Mouse (Mus musculus) lung, embryonic 14.5 days (tissue): ENCODE measurements at regions not wholly inside any gene's neighbourhood (a gene's known extent, or its start where the extent isn't known, plus 50 kb on each side); places are given as distances from the start of the nearest gene placed in this dataset.
"Not testable (repeated sequence)": the region's sequence is repeated elsewhere in the genome, so short reads cannot be mapped to it uniquely, and the experiment has no call there.

Experiments
- ATAC-seq: fragments of 200-750 bp; cut with Nextera tagmentation; 2 replicates; pipeline ENCODE4 v1.8.0; 2017; ENCODE audit warnings: mild to moderate bottlenecking, moderate TSS enrichment, moderate library complexity; ENCODE audit not compliant: insufficient read depth
- DNase-seq: peaks from one replicate; pipeline ENCODE4 v3.0.0-alpha.2; 2015
- H3K27ac ChIP-seq: fragments of 300-500 bp; sonication (generic); 2 replicates; pipeline ENCODE4 v1.5.1; 2014; ENCODE audit warnings: low read depth, mild to moderate bottlenecking, moderate library complexity
- H3K27me3 ChIP-seq: fragments of 300-500 bp; sonication (generic); 2 replicates; pipeline ENCODE4 v1.6.1; 2014; ENCODE audit warnings: low read length, control low read depth; ENCODE audit not compliant: insufficient read depth
- H3K36me3 ChIP-seq: fragments of 300-500 bp; sonication (generic); 2 replicates; pipeline ENCODE4 v1.6.1; 2014; ENCODE audit warnings: control low read depth; ENCODE audit not compliant: insufficient read depth
- H3K4me1 ChIP-seq: fragments of 300-500 bp; sonication (generic); 2 replicates; pipeline ENCODE4 v1.6.1; 2014; ENCODE audit warnings: antibody characterized with exemption, control low read depth; ENCODE audit not compliant: insufficient read depth
- H3K4me2 ChIP-seq: fragments of 300-500 bp; sonication (generic); 2 replicates; pipeline ENCODE4 v1.6.1; 2014; ENCODE audit warnings: mild to moderate bottlenecking
- H3K4me3 ChIP-seq: fragments of 300-500 bp; sonication (generic); 2 replicates; pipeline ENCODE4 v1.5.1; 2014; ENCODE audit warnings: low read depth, low read length
- H3K9ac ChIP-seq: fragments of 300-500 bp; sonication (generic); 2 replicates; pipeline ENCODE4 v1.6.1; 2014
- H3K9me3 ChIP-seq: fragments of 300-500 bp; sonication (generic); 2 replicates; pipeline ENCODE4 v1.6.1; 2016; ENCODE audit warnings: low read depth, low read length, control low read depth
- CTCF ChIP-seq: IDR thresholded peaks from 2 replicates; pipeline ENCODE4 v1.5.1; 2016; ENCODE audit warnings: antibody characterized with exemption, low read depth
- WGBS: fragments of 180-500 bp; shearing (Covaris S2); extraction: QIAGEN DNeasy Blood & Tissue Kit; methylation state at CpG from one replicate; pipeline ENCODE4 v1.1.7; 2014; 5-methylcytosine and 5-hydroxymethylcytosine counted together

DNA sequence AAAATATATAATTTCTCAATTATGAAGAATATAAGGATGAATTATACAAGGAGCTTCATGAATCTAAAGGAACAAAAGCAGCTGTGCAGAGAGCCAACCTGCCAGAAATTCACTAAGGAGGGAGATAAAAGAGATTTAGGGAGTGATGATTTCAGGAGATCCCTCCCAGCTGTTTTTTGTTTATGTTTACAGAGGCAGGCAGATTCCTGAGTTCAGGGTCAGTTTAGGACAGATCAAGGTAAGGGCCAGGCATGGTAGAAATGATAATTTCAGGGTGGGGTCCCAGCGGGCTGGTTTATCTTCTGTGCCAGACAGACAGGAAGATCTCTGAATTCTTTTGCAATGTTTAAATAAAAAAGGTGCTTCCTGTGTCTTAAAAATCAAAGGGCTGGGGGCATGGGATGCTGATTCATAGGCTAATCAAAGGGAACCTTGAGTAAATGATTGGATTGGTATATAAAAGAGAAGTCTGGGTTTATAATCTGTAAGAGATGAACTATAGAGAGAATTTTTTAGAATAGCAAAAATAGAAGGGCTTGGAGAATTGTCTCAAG is 142.6 kb downstream of the Wdr20rt start:
- WGBS = 52% methylated on average over 1 of the region's 1 CpGs

GRCm38 (mm10) chr12:65371650-65372049 is 146.3 kb downstream of the Wdr20rt start:
- Histone ChIP-seq H3K4me1 (no peaks in the 10 kb centered on the region), H3K27me3 (no peaks in the 10 kb centered on the region), H3K27ac (no peak overlapping the region), H3K4me2 (no peak overlapping the region), H3K9ac (no peak overlapping the region), H3K36me3 (no peaks in the 10 kb centered on the region), H3K4me3 (no peak overlapping the region), H3K9me3 (no peaks in the 10 kb centered on the region)
- no peak for TF ChIP-seq CTCF
- WGBS = 72% methylated on average over 2 of the region's 2 CpGs
- ATAC-seq (no peak), DNase-seq (no peak)

More for the DNA sequence above, 142.6 kb downstream of the Wdr20rt start:
- Histone ChIP-seq H3K4me1 (no peaks in the 10 kb centered on the region), H3K27ac (0 out of 2 replicates have a peak overlapping the region, but pooled peaks have one; percentile 2), H3K4me3 (no peak overlapping the region), H3K27me3 (no peaks in the 10 kb centered on the region), H3K9me3 (no peaks in the 10 kb centered on the region), H3K9ac (no peak overlapping the region), H3K36me3 (no peaks in the 10 kb centered on the region), H3K4me2 (no peak overlapping the region)
- TF ChIP-seq CTCF = no peak
- DNase-seq (no peak), ATAC-seq (no peak)

DNA sequence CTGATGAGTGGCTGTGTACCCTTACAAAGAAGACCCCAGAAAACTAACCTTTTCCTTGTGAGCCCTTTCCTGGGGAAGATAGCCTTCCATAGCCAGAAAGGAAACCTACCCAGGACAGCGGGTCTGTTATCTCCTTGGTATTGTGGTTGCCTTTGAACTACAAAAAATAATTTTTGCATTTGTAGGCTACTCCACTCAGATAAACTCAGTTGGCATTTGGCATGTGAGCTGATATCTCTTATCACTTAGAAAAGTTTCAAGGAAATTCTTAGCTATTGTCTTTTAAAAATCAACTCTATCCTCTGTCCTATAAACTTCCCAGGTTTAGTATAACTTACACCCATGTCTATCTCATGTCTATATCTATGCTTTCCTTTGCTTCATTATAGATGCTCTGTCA is 154.0 kb downstream of the Wdr20rt start:
- 86% methylated on average over 1 of the region's 1 CpGs for WGBS
- H3K9ac ChIP-seq = no peak overlapping the region
- H3K36me3 ChIP-seq = no peaks in the 10 kb centered on the region
- H3K9me3 ChIP-seq = no peaks in the 10 kb centered on the region
- no peaks in the 10 kb centered on the region for H3K4me1 ChIP-seq
- no peak overlapping the region for H3K4me2 ChIP-seq
- DNase-seq (no peak), ATAC-seq (no peak)
- no peak overlapping the region for H3K4me3 ChIP-seq
- H3K27ac ChIP-seq = no peak overlapping the region
- H3K27me3 ChIP-seq = no peaks in the 10 kb centered on the region
- TF ChIP-seq CTCF = no peak

- no peaks in the 10 kb centered on the region for H3K36me3 ChIP-seq
- no peak overlapping the region for H3K4me3 ChIP-seq
- H3K27me3 ChIP-seq = no peaks in the 10 kb centered on the region
- no peak overlapping the region for H3K4me2 ChIP-seq
- no peaks in the 10 kb centered on the region for H3K9me3 ChIP-seq
- TF ChIP-seq CTCF = no peak
- no peaks in the 10 kb centered on the region for H3K4me1 ChIP-seq
- DNase-seq (no peak), ATAC-seq (no peak)
- H3K9ac ChIP-seq = no peak overlapping the region
- WGBS = 48% methylated on average over 5 of the region's 5 CpGs
- H3K27ac ChIP-seq = no peak overlapping the region
Measured at GRCm38 (mm10) chr12:65382118-65382791, 156.9 kb downstream of the Wdr20rt start.

GRCm38 (mm10) chr12:65382796-65383195 is 157.5 kb downstream of the Wdr20rt start:
- H3K27me3 ChIP-seq, DNase-seq, ATAC-seq, H3K9ac ChIP-seq, H3K4me3 ChIP-seq, H3K4me2 ChIP-seq, H3K27ac ChIP-seq, H3K36me3 ChIP-seq, H3K9me3 ChIP-seq, H3K4me1 ChIP-seq: not testable (repeated sequence)
- 92% methylated on average over 11 of the region's 11 CpGs for WGBS

DNA sequence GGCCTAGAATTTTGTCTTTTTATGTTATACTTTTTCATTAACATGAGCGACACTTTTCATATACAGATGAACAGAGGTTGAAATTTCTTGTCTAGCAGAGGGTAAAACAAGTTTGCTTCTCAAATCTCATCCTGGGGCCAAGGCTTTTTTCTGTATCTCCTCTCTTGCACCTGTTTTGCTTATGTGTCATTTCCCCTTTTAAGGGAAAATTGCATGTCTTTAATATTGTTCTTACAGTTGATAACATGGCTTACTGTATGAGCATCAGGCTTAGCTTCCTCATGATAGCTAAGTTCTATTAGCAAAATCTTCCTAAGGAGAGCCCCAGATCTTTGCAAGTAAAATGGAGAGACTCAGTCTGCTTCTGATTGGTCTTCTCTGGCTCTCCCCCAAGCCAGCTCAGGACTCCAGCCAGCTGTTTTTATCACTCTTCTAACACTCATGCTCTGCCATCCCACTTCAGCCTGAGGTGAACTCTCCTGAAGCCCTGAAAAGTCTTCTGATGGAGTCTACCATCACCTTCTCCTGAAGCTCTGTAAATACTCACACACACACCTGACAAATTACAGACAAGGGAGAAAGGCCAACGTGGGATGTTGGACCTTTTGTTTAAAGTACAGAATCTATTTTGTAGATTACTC is 160.8 kb downstream of the Wdr20rt start:
- Histone ChIP-seq H3K36me3 (no peaks in the 10 kb centered on the region), H3K9me3 (no peaks in the 10 kb centered on the region), H3K4me2 (no peak overlapping the region), H3K4me1 (no peaks in the 10 kb centered on the region), H3K27me3 (no peaks in the 10 kb centered on the region), H3K27ac (no peak overlapping the region), H3K4me3 (no peak overlapping the region), H3K9ac (no peak overlapping the region)
- DNase-seq (no peak), ATAC-seq (no peak)
- TF ChIP-seq CTCF = no peak
- 47% methylated on average over 2 of the region's 2 CpGs for WGBS

DNA sequence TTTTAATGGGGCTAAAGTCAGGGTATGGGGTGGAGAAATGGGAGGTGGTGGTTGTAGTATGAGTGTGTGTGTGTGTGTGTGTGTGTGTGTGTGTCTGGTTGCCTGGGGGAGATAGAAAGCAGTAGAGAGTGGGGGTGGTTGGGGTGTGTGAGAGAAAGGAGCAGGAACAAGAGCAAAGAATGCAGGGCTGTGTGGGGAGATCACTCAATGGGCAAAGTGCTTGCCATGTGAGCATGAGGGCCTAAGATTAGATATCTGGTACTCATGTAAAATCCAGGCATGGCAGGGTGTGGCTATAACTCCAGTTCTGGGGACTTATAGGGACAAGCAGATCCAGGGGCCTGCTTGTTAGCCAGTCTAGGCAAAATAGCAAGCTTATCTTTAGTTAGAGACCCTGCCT is 161.7 kb downstream of the Wdr20rt start:
- no peaks in the 10 kb centered on the region for H3K27me3 ChIP-seq
- H3K9ac ChIP-seq = no peak overlapping the region
- no peaks in the 10 kb centered on the region for H3K9me3 ChIP-seq
- ATAC-seq = no peak
- TF ChIP-seq CTCF = no peak
- no peak overlapping the region for H3K27ac ChIP-seq
- no peak overlapping the region for H3K4me3 ChIP-seq
- no peaks in the 10 kb centered on the region for H3K4me1 ChIP-seq
- H3K36me3 ChIP-seq = no peaks in the 10 kb centered on the region
- no peak for DNase-seq
- H3K4me2 ChIP-seq = no peak overlapping the region
